Mouse (Mus musculus) CH12.LX (cell line): ENCODE measurements around the gene Timm13. TPM values are rescaled to one million over a fixed set of nuclear protein-coding genes. Genes with fewer than 3 reads are reported as not detected.

ENCODE experiments used
- DNase-seq: peaks from one replicate; pipeline ENCODE4 v3.0.0-alpha.2; 2013; ENCODE audit errors: extremely low read depth
- H3K27ac ChIP-seq: 2 replicates; pipeline ENCODE4 v1.5.1; 2012; ENCODE audit warnings: low read depth, mild to moderate bottlenecking, control low read depth, moderate library complexity; ENCODE audit not compliant: insufficient read depth
- H3K27me3 ChIP-seq: replicated peaks from 2 replicates; pipeline ENCODE3; 2012; ENCODE audit warnings: inconsistent platforms
- H3K36me3 ChIP-seq, 2 experiments: replicated peaks in 1 of 2; 2 replicates each; pipeline versions ENCODE3 to v1.6.1; 2012; ENCODE audit warnings: inconsistent platforms in 1 of 2, low read length in 1 of 2, mild to moderate bottlenecking in 1 of 2, mixed read lengths in 1 of 2, moderate library complexity in 1 of 2; ENCODE audit not compliant: control insufficient read depth in 1 of 2, insufficient read depth in 1 of 2
- H3K4me1 ChIP-seq, 2 experiments: 2 replicates each; pipeline ENCODE4 v1.6.1; 2012; ENCODE audit warnings: inconsistent platforms in 1 of 2, moderate library complexity in 1 of 2; ENCODE audit not compliant: insufficient read depth in 2 of 2, control insufficient read depth in 1 of 2
- H3K4me2 ChIP-seq: 2 replicates; pipeline ENCODE4 v1.6.1; 2012; ENCODE audit warnings: low read depth, mild to moderate bottlenecking, control low read depth; ENCODE audit not compliant: poor library complexity, insufficient read depth, severe bottlenecking
- H3K4me3 ChIP-seq, 3 experiments: fragments of 150-350 bp in 1 of 3; sonication (generic) in 1 of 3; replicated peaks in 1 of 3; 2 replicates each; pipeline versions ENCODE3 to v1.5.1; 2011 to 2012; ENCODE audit warnings: low read depth in 2 of 3, low read length in 2 of 3, mild to moderate bottlenecking in 2 of 3, moderate library complexity in 2 of 3, control low read depth in 1 of 3, improper control_type of control experiment in 1 of 3, inconsistent platforms in 1 of 3, mixed read lengths in 1 of 3; ENCODE audit not compliant: poor library complexity in 1 of 3
- H3K79me2 ChIP-seq: replicated peaks from 2 replicates; pipeline ENCODE4 v1.6.1; 2012; ENCODE audit warnings: mild to moderate bottlenecking, moderate library complexity; ENCODE audit not compliant: control insufficient read depth, poor library complexity, insufficient read depth, severe bottlenecking; ENCODE audit errors: extremely low read depth
- H3K9ac ChIP-seq: 2 replicates; pipeline ENCODE4 v1.6.1; 2012; ENCODE audit warnings: low read depth, mild to moderate bottlenecking, control low read depth, moderate library complexity; ENCODE audit not compliant: insufficient read depth
- H3K9me3 ChIP-seq: replicated peaks from 2 replicates; pipeline ENCODE3; 2012; ENCODE audit warnings: low read length, inconsistent platforms, mixed read lengths
- CHD2 ChIP-seq: IDR thresholded peaks from 2 replicates; pipeline ENCODE4 v1.6.1; 2011; ENCODE audit warnings: low read length, improper control_type of control experiment
- E2F4 ChIP-seq: IDR thresholded peaks from 2 replicates; pipeline ENCODE4 v1.6.1; 2011; ENCODE audit warnings: low read depth, low read length, improper control_type of control experiment; ENCODE audit not compliant: insufficient replicate concordance
- ETS1 ChIP-seq: conservative IDR thresholded peaks from 2 replicates; pipeline ENCODE4 v1.6.1; 2012; ENCODE audit warnings: low read depth, mild to moderate bottlenecking, inconsistent platforms, low read length, improper control_type of control experiment, moderate library complexity
- GABPA ChIP-seq: IDR thresholded peaks from 2 replicates; pipeline ENCODE4 v1.6.1; 2012; ENCODE audit warnings: low read depth, low read length, improper control_type of control experiment, inconsistent platforms; ENCODE audit not compliant: insufficient replicate concordance
- HCFC1 ChIP-seq: IDR thresholded peaks from 2 replicates; pipeline ENCODE4 v1.6.1; 2012; ENCODE audit warnings: low read depth, mild to moderate bottlenecking, inconsistent platforms, low read length, improper control_type of control experiment
- JUN ChIP-seq: IDR thresholded peaks from 2 replicates; pipeline ENCODE4 v1.6.1; 2011; ENCODE audit warnings: low read depth, mild to moderate bottlenecking, low read length, improper control_type of control experiment, moderate library complexity; ENCODE audit not compliant: insufficient read depth
- MAX ChIP-seq: IDR thresholded peaks from 2 replicates; pipeline ENCODE4 v1.6.1; 2011; ENCODE audit warnings: low read length, improper control_type of control experiment
- MXI1 ChIP-seq: IDR thresholded peaks from 2 replicates; pipeline ENCODE4 v1.6.1; 2011; ENCODE audit warnings: mild to moderate bottlenecking, low read depth, low read length, improper control_type of control experiment
- NELFE ChIP-seq: IDR thresholded peaks from 2 replicates; pipeline ENCODE4 v1.6.1; 2011; ENCODE audit warnings: low read depth, low read length, improper control_type of control experiment
- NRF1 ChIP-seq: IDR thresholded peaks from 2 replicates; pipeline ENCODE4 v1.6.1; 2014; ENCODE audit warnings: low read depth, mild to moderate bottlenecking, inconsistent platforms, low read length, improper control_type of control experiment, moderate library complexity
- PAX5 ChIP-seq: IDR thresholded peaks from 2 replicates; pipeline ENCODE4 v1.6.1; 2012; ENCODE audit warnings: low read length, inconsistent platforms, mixed read lengths
- POLR2A ChIP-seq: IDR thresholded peaks from 2 replicates; pipeline ENCODE4 v1.6.1; 2011; ENCODE audit warnings: low read depth, mild to moderate bottlenecking, improper control_type of control experiment, low read length
- TBP ChIP-seq: conservative IDR thresholded peaks from 2 replicates; pipeline ENCODE4 v1.6.1; 2011; ENCODE audit warnings: low read depth, low read length, improper control_type of control experiment
- UBTF ChIP-seq: IDR thresholded peaks from 2 replicates; pipeline ENCODE4 v1.6.1; 2012; ENCODE audit warnings: low read depth, mild to moderate bottlenecking, inconsistent platforms, low read length, improper control_type of control experiment, moderate library complexity
- dilution Hi-C: fragments of 300-500 bp; cut with MboI; formaldehyde crosslinking; loops from 2 replicates; pipeline ENCODE4 v1.14.3; 2020; ENCODE audit warnings: low sequenced_read_pairs; ENCODE audit not compliant: extremely low pct_unique_long_range_greater_than_20kb, extremely low pct_ligation_motif_present
- in situ Hi-C: fragments of 300-500 bp; cut with MboI; formaldehyde crosslinking; loops from 3 replicates; pipeline ENCODE4 v1.14.3; 2019; ENCODE audit warnings: low sequenced_read_pairs, low pct_ligation_motif_present, low pct_unique_long_range_greater_than_20kb, mixed read lengths
- polyA plus RNA-seq: library from polyadenylated mRNA; unstranded; fragments of >175 nt; gene quantifications from 2 replicates; pipeline ENCODE4 v1.2.1, GENCODE M21; 2012; ENCODE audit warnings: low read depth; ENCODE audit not compliant: insufficient read length
- total RNA-seq, 2 experiments: library from RNA; depleted of rRNA; stranded (reverse); fragments of 300-350 nt in 1 of 2; fragments of >200 nt in 1 of 2; gene quantifications; 2 replicates each; pipeline ENCODE4 v1.2.3; 2012 to 2014

Gene Timm13
- total and polyA plus RNA-seq, 3 experiments = 137 to 292 (median 279) TPM

GRCm38 (mm10) chr10:80896581-80897485 lies 3.9 kb downstream of the Timm13 start:
- peaks cover 11% of the 10 kb centered on the region for H3K9me3 ChIP-seq
- dilution Hi-C loops = no loop called here

GRCm38 (mm10) chr10:80895697-80896096 lies 5.1 kb downstream of the Timm13 start:
- Histone ChIP-seq H3K9me3 (peaks cover 13% of the 10 kb centered on the region), H3K4me2 (no peak overlapping the region), H3K27me3 (no peaks in the 10 kb centered on the region), H3K4me1 (peaks cover 8 to 15% of the 10 kb centered on the region in 2 experiments; a peak in 3 of 4 replicates), H3K4me3 (no peak overlapping the region), H3K27ac (no peak overlapping the region), H3K36me3 (peaks cover 21 to 33% of the 10 kb centered on the region in 2 experiments), H3K79me2 (peaks cover 10% of the 10 kb centered on the region; the same call in 1 of the 2 replicates), H3K9ac (no peak overlapping the region)
- DNase-seq = no peak
- no peak for TF ChIP-seq POLR2A
- TF ChIP-seq ETS1 = no peak
- TF ChIP-seq HCFC1 = no peak
- TF ChIP-seq NRF1 = no peak
- no peak for TF ChIP-seq E2F4
- no peak for TF ChIP-seq MAX
- TF ChIP-seq TBP = no peak
- dilution Hi-C loops (no loop called here), in situ Hi-C loops (no loop called here)

More at GRCm38 (mm10) chr10:80896581-80897485, 3.9 kb downstream of the Timm13 start:
- in situ Hi-C loops = no loop called here
- no peak overlapping the region for H3K9ac ChIP-seq
- TF ChIP-seq NELFE (no peak), PAX5 (no peak), MXI1 (no peak), UBTF (no peak), HCFC1 (no peak), CHD2 (no peak), ETS1 (no peak), JUN (no peak), MAX (no peak), GABPA (no peak)
- no peaks in the 10 kb centered on the region for H3K27me3 ChIP-seq
- peaks cover 10% of the 10 kb centered on the region; the same call in 1 of the 2 replicates for H3K79me2 ChIP-seq
- no peak overlapping the region for H3K27ac ChIP-seq
- H3K4me2 ChIP-seq = no peak overlapping the region
- peaks cover 21 to 38% of the 10 kb centered on the region in 2 experiments for H3K36me3 ChIP-seq
- no peak overlapping the region for H3K4me3 ChIP-seq
- peaks cover 8 to 21% of the 10 kb centered on the region in 2 experiments; a peak in 3 of 4 replicates for H3K4me1 ChIP-seq
- no peak for DNase-seq
